Mouse (Mus musculus) heart, adult 18-20 months (tissue): Measurements from ENCODE around the gene Mcts1. TPM values are rescaled to one million over a fixed set of nuclear protein-coding genes. Genes with fewer than 3 reads are reported as not detected.
A peak's percentile ranks its signal among the peaks of the same experiment; 100 is the strongest.

Experiments
- DNase-seq, 2 experiments: peaks; one replicate each; pipeline ENCODE4 v3.0.0; 2021 to 2022; ENCODE audit warnings: mixed read lengths in 1 of 2
- long read RNA-seq, 2 experiments: library from polyadenylated mRNA; stranded (forward); transcript quantifications; one replicate each; pipeline ENCODE4 v2.0.0; 2021
- total RNA-seq, 2 experiments: library from RNA; stranded (reverse); gene quantifications; 2 replicates each; pipeline ENCODE4 v1.2.3; 2021

Mcts1 gene
- 10 to 100 TPM; 38.2 to 44.1 TPM for total RNA-seq
- long read RNA-seq, experiment 1, transcript Mcts1-201 (6 exons, 783 nt): major isoform, 19 of 46 reads
- long read RNA-seq, experiment 1, partial matches to known transcripts: 24 of 46 reads
- long read RNA-seq, experiment 1, other reads (novel, unspliced or antisense): 3 of 46 reads
- long read RNA-seq, experiment 2, transcript Mcts1-201 (6 exons, 783 nt): major isoform, 18 of 31 reads
- long read RNA-seq, experiment 2, partial matches to known transcripts: 2 of 31 reads
- long read RNA-seq, experiment 2, other reads (novel, unspliced or antisense): 11 of 31 reads

DNA sequence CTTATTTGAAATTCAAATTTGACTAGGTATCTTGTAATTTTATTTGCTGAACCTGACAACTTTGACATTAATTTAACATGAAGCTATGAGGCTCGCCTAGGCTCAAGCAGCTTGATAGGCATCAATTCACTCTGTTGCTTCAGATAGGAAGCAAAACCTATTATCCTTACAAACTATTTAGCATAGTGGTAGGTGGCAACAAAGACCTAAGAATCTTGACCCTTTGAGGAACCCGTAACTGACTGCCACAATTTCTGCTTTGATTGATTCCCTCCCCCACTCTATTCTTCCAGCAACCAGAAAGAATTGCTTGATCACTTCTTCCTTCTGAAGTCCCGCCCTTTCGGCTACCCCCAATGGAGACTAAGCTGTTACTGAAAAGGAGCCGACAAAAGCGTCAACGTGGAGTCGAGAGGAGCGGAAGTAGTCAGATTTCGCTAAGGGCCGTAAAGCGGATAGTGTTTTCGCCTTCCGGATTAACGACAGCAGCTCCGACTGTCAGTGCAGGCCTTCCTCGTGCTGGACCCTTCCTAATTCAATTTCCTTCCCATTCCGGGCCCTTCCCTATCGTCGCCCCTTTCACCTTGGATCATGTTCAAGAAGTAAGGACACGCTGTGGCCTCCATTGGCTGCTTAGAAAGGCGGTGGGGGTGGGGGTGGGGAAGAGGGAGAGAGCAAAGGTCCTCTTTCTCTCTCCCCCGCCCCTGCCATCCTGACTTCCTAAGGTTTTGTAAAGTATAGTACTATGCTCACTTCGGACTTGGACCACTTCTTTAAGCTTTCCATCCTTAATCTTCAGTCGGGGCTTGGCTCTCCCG is at the start of gene Mcts1:
Mcts1 (plus strand) TSS at position 402 of the 818 bp plus-strand sequence.
- DNase-seq: peak; percentile 81 to 87

GRCm38 (mm10) chrX:38553255-38553654 is 47.1 kb upstream of the Mcts1 start:
- no peak for DNase-seq

DNA sequence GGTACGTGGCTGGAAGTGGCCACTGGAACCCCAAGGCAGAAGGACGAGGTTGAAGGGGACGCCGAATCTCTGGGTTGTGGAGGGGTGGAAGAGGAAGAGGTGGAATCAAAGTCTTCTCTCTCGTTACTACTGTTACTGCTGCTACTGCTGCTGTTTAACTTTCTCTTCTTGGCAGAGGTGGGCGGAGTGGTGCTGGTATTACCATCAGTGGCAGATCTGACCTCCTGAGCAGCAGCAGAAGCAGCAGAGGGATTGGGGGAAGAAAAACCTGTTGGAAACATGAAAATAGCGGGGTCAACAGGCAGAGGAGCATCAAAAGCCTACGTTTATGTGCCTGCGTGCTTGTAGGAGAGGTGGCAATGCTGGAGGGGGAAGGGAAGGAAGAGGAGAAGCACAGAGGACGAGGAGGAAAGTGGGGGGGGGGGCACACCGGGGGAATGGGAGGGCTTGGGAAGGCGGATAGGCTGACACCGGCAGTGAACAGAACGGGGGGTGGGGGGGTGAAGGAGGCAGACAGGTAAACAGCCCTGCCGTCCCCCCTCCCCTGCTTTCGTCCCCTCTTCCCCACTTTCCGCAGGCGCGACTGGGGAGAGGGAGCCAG is 36.3 kb upstream of the Mcts1 start:
- DNase-seq: peak; percentile 18 to 54

- peak; percentile 89 to 93 for DNase-seq
Measured at GRCm38 (mm10) chrX:38564542-38565175, 35.7 kb upstream of the Mcts1 start.

- DNase-seq: no peak
Measured at GRCm38 (mm10) chrX:38565176-38565542, 35.2 kb upstream of the Mcts1 start.

GRCm38 (mm10) chrX:38566521-38567205 is 33.7 kb upstream of the Mcts1 start:
- no peak for DNase-seq

DNA sequence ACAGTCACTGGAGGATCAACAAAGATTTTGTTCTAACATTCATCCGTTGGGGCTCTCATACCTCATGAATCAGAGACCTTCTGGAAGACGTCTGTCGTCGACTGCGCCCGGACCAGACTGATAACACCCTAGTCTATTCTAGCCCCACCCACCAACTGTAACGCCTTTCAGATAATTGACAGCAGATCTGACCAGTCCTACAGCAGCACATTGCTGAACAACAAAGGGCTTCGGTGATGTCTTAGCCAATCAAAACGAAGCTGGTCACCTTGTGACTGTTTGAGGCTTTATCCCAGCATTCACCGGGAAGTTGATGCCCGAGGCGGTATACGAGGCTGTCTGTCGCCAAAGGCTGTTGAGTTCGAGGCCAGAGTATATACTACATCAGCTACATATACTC is 24.3 kb upstream of the Mcts1 start, which contains the start of gene Cul4b:
Cul4b (minus strand) TSS at position 119 of the 400 bp plus-strand sequence.
- DNase-seq: peak; percentile 58 to 70

DNA sequence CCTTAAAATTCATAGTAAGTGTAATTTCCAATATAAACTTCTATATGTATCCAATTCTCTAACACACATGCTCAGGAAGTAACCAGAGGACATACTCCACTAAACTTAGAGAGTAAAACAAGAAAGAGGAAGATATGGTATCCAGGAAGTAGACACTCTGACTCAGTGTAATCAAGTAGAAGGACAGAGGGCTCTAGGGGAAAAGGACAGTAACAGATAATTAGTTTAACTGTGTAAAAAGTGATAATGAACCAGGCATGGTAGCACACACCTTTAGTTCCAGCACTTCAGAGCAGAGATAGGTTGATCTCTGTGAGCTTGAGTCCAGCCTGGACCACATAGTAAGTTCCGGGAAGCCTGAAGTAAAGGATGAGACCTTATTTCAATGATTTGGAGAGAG is 19.2 kb upstream of the Mcts1 start:
- DNase-seq: no peak

DNA sequence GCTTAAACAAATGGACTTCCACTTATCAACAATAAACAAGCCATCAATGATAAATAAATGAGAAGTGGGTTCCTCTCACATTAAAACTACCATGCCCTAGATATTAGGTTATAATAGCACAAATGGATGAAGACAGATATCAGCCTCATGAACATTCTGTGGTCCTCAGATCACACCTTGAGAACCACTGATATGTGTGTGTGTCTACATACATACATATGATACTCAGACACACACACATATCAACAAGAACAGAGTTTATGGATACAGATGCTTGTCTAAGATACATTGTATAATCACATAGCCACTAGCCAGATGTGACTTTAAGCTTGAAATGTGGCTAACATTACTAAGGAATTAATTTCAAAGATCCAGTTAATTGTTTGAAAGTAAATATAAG is 17.1 kb upstream of the Mcts1 start:
- DNase-seq: no peak

DNA sequence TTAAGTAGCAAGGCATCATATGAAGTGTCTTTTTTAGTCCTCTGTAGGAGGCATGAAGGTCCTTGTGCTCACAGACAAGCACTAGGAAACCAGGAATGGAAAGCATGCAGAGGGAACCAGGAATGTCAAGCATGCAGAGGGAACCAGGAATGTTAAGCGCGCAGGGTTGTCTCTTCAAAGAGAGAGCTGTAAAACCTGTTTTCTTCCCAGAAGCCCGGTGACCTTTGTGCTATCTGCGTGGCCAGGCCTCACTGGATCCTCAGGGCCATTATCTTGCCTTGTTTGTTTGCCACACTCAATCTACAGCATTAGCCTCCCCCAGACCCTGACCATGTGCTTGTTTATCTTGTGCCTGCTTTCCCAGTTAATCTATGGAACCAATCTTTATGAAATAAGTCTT is 10.6 kb upstream of the Mcts1 start:
- DNase-seq: no peak

- DNase-seq: no peak
Measured at GRCm38 (mm10) chrX:38591749-38592148, 8.6 kb upstream of the Mcts1 start.

- no peak for DNase-seq
Measured at GRCm38 (mm10) chrX:38593180-38593889, 7.0 kb upstream of the Mcts1 start.

DNA sequence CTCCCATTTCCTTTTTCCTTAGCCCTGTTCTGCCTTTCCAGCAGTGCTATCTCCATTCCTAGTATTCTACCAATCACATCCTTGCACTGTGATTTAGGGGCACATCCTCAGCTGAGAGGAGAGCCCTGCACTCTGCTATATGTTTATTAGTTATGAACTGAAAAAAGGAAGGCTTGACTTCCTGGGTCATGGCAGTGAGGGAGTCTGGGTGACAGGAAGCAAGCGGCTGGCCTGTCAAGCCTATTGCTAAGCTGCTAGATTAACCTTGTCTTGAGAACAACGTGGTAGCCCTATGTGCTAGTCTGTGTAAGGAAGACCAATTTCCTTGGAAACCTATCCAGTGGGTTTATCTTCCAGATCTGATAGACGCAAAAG is 604 bp downstream of the Mcts1 start:
- DNase-seq: peak; percentile 13 to 25

DNA sequence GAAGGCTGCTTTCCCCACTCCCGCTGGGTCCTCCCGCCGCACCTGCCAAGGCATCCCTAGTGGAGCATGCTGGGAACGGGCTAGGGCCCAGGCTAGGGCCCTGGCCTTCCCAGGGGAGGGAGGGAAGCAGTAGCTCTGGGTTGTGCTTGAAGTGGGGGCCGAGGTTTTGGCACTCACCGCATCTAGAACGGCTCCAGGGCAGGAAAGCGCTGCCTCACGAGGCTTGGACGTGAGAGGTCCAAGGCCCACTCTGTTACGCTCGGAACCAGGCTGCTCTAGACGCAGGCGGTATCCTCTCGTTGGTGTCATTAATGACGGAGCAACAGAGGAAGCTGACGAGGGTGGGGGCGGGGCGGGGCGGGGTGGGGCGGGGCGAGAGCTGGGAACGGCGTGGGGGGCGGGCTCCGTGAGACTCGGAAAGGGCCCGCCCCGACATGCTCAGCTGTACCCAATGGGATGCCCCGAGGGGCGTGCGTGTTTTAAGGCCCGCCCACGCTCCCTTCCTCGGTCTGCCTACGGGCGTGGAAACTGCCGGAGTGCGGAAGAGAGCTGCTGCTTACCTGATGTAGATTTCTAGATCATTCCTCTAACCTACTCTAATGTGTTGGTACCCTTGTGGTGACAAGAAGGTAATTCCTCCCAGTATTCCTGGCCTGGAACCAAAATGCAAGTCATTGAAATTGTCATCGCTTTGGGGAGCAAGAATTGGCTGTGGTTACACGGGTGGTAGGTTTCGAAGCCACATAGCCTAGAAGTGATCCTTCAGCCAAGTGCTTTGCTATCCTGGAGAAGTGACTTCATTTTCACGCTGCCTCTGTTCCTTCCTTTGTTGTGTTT is 34.6 kb downstream of the Mcts1 start, which contains the start of gene C1galt1c1:
C1galt1c1 (minus strand) TSS at position 287 of the 837 bp plus-strand sequence.
- peak; percentile 90 to 94 for DNase-seq

DNA sequence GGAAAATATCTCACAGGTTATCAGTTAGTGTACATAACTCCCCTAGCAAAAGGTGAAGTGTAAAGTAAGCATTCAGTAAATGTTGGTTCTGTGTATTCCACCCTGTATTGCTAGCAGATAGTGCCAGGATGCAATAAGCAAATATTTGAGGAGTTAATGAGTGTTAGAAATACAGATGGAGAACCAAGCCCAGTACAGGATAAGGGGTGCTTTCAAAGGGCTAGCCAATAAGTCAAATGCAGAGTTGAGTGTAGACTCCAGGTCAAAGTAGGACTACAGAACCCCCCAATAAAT is 35.2 kb downstream of the Mcts1 start:
- DNase-seq: no peak

- no peak for DNase-seq
Measured at GRCm38 (mm10) chrX:38641435-38641834, 41.1 kb downstream of the Mcts1 start.

DNA sequence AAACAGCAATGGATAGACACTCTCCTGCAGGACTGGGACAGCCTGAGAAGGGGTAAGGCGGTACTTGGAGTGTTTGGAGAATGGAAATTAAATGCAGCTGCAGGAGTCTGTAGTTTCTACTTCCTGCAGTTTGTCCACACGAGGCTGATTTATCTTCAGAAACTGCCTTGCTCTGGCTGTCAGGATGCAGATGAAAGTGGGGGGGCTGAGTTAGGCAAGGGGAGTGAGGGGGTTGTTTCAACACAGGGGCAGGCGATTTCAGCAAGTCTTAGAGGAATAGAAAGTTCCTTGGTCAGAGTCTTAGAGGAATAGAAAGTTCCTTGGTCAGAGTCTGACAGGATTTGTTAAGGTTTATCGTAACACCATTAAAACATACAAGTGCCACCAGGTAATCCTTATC is 41.8 kb downstream of the Mcts1 start:
- no peak for DNase-seq

GRCm38 (mm10) chrX:38650404-38651039 is 50.1 kb downstream of the Mcts1 start:
- DNase-seq: no peak

DNA sequence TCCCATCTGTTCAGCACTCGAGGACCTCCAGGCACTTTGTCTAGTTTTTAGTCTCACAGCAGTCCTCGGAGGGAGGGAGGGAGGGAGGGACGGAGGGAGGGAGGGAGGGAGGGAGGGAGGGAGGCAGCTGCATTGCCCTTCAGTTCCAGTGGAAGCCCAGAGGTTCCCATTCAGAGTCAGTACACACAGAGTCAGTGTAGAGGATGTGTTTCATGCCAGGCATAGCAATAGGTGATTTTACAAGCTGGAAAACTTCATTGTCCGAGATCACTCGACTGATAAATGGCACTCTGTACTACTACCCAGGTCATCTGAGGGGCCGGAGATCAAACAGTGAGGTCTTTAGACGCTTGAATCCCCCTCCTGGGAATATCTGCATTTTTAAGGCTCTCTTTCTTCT is 50.8 kb downstream of the Mcts1 start:
- no peak for DNase-seq

DNA sequence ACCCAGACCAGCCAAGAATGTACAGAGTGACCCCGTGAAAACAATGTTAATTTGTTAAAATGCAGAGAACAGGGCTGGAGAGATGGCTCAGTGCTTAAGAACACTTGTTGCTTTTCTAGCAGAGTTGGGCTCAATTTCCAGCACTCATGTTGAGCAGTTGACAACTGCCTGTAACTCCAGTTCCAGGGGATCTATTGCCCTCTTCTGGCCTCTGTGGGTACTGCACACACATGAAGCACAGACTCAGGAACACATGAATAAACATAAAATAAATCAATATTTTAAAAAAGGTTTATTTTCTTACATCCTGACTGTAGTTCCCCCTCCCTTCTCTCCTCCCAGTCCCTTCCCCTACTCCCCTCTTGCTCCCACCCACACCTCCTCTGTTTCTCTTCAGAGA is 52.8 kb downstream of the Mcts1 start:
- DNase-seq: no peak
